Mouse (Mus musculus) gonadal fat pad, adult 2 months (tissue): ENCODE data around the gene Papss1. TPM values are rescaled to one million over a fixed set of nuclear protein-coding genes. Genes with fewer than 3 reads are reported as not detected.
A peak's percentile ranks its signal among the peaks of the same experiment; 100 is the strongest.
"Not testable (repeated sequence)": the region's sequence is repeated elsewhere in the genome, so short reads cannot be mapped to it uniquely, and the experiment has no call there.

Experiments used
- DNase-seq: peaks from one replicate; pipeline ENCODE4 v3.0.0-alpha.2; 2012; ENCODE audit warnings: low read depth
- polyA plus RNA-seq: library from polyadenylated mRNA; depleted of rRNA; stranded (reverse); fragments of >200 nt; gene quantifications from 2 replicates; pipeline ENCODE4 v1.2.3, GENCODE M21; 2012; rRNA removed

Papss1 gene
- polyA plus RNA-seq, result 97.0 and 102 TPM in 2 replicates

- DNase-seq, result peak; percentile 95
Measured at GRCm38 (mm10) chr3:131564430-131565256, at the start of gene Papss1. Gene Papss1 (plus strand): TSS chr3:131564768.

GRCm38 (mm10) chr3:131516332-131516999 lies 48.1 kb upstream of the Papss1 start:
- DNase-seq, result no peak

- DNase-seq, result no peak
Measured at GRCm38 (mm10) chr3:131517756-131518155, 46.8 kb upstream of the Papss1 start.

- no peak for DNase-seq
Measured at GRCm38 (mm10) chr3:131521206-131521605, 43.4 kb upstream of the Papss1 start.

GRCm38 (mm10) chr3:131522243-131522642 lies 42.3 kb upstream of the Papss1 start:
- peak; percentile 26 for DNase-seq

GRCm38 (mm10) chr3:131523749-131524148 lies 40.8 kb upstream of the Papss1 start:
- no peak for DNase-seq

GRCm38 (mm10) chr3:131524210-131524609 lies 40.4 kb upstream of the Papss1 start:
- DNase-seq, result no peak

- no peak for DNase-seq
Measured at GRCm38 (mm10) chr3:131524779-131525178, 39.8 kb upstream of the Papss1 start.

GRCm38 (mm10) chr3:131525229-131525628 lies 39.3 kb upstream of the Papss1 start:
- DNase-seq, result no peak

GRCm38 (mm10) chr3:131541244-131541942 lies 23.2 kb upstream of the Papss1 start:
- DNase-seq, result peak; percentile 87

- not testable (repeated sequence) for DNase-seq
Measured at GRCm38 (mm10) chr3:131547562-131547961, 17.0 kb upstream of the Papss1 start.

- DNase-seq, result no peak
Measured at GRCm38 (mm10) chr3:131550046-131550445, 14.5 kb upstream of the Papss1 start.

GRCm38 (mm10) chr3:131552349-131553254 lies 12.0 kb upstream of the Papss1 start:
- DNase-seq, result no peak

GRCm38 (mm10) chr3:131555771-131556170 lies 8.8 kb upstream of the Papss1 start:
- no peak for DNase-seq

GRCm38 (mm10) chr3:131561591-131561990 lies 3.0 kb upstream of the Papss1 start:
- DNase-seq, result no peak

- no peak for DNase-seq
Measured at GRCm38 (mm10) chr3:131565257-131565610, 666 bp downstream of the Papss1 start.

- DNase-seq, result no peak
Measured at GRCm38 (mm10) chr3:131566281-131566680, 1.7 kb downstream of the Papss1 start.

GRCm38 (mm10) chr3:131570506-131570905 lies 5.9 kb downstream of the Papss1 start:
- no peak for DNase-seq

- DNase-seq, result peak; percentile 85
Measured at GRCm38 (mm10) chr3:131573555-131573954, 9.0 kb downstream of the Papss1 start.

GRCm38 (mm10) chr3:131578434-131579104 lies 14.0 kb downstream of the Papss1 start:
- DNase-seq, result no peak

- no peak for DNase-seq
Measured at GRCm38 (mm10) chr3:131580040-131580439, 15.5 kb downstream of the Papss1 start.
